Mouse (Mus musculus): ENCODE measurements around the gene Camta2. TPM values are rescaled to one million over a fixed set of nuclear protein-coding genes. Genes with fewer than 3 reads are reported as not detected.

The Camta2 gene
- polyA plus RNA-seq, 1 experiment from 2014 or later, result 9.2 TPM

- no peaks in the 10 kb centered on the region for H3K36me3 ChIP-seq (ENCODE audit: insufficient read depth, low read length)
- no peaks in the 10 kb centered on the region for H3K27me3 ChIP-seq (ENCODE audit: insufficient read depth, low read length)
- 0 out of 2 replicates have a peak, but pooled peaks have one; percentile 42 for ATAC-seq (replicated peaks; ENCODE audit: low FRiP score, low read depth)
- H3K27ac ChIP-seq, result peak overlapping the region; percentile 8; the same call in 1 of the 2 replicates
- 36% methylated on average over 4 of the region's 4 CpGs for WGBS
- no peaks in the 10 kb centered on the region for H3K9me3 ChIP-seq (replicated peaks; ENCODE audit: low read length)
- H3K4me2 ChIP-seq (ENCODE audit: low read length), result no peak overlapping the region
- H3K4me1 ChIP-seq (replicated peaks; ENCODE audit: insufficient read depth, low read length), result no peaks in the 10 kb centered on the region
- H3K4me3 ChIP-seq (replicated peaks; ENCODE audit: low read depth, low read length), result no peak overlapping the region
- no peak for TF ChIP-seq CTCF (IDR thresholded peaks at IDR 0.05; ENCODE audit: low read depth)
- DNase-seq (ENCODE audit: low spot score), result no peak
- no peak overlapping the region for H3K9ac ChIP-seq (ENCODE audit: low read depth, low read length)
Measured at GRCm38 (mm10) chr11:70626877-70627276, 61.0 kb downstream of the Camta2 start.

DNA sequence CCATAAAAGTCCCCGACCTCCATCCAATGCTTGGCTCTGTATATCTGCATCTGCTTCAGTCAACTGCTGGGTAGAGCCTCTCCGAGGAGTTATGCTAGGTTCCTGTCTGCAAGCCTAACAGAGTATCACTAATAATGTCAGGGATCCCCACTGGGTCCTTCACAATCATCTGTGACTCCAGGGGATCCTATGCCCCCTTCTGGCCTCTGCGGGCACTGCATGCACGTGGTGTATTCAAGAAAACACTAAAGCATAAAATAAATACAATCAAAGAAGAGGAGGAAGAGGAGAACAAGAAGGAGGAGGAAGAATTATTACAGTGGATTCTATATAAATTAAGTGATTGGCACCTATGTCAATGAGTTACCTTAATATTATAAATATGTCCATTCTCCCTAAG is 62.4 kb downstream of the Camta2 start:
- no peak overlapping the region for H3K4me3 ChIP-seq (replicated peaks; ENCODE audit: low read depth, low read length)
- peak; percentile 66 for DNase-seq (ENCODE audit: low spot score)
- ATAC-seq (replicated peaks; ENCODE audit: low FRiP score, low read depth), result no peak

DNA sequence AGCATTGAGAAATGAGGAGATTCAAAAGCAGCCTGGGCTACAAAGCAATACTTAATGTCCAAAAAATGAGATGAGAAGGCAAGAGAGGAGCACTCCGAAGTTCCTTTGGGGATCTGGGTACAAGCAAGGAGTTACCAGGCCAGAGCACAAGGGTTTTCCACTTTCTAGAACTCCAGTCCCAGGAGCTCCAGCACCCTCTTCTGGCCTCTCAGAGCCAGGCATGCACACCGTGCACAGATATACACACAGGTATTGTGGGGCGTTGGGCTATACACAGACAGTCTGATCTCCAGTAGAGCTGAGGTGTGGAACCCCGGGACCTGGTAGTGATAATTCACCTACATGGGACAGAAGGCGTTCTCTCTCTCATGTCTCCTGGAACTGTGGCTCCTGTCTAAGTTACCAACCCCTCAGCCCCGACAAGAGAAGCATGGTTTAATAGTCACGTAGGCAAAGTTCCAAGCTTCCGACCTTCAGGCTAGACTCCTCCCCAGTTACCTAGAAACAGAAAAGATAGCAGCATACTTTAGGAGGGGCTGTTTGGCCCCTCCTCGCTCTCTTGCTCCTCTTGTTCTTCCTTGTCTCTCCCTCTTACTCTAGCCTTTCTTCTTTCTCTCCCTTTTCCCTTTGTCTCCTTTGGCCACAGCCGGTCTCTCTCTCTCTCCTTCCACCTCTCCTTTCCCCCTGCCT is 64.7 kb downstream of the Camta2 start:
- Histone ChIP-seq H3K36me3 (ENCODE audit: insufficient read depth, low read length) (no peaks in the 10 kb centered on the region), H3K27me3 (ENCODE audit: insufficient read depth, low read length) (no peaks in the 10 kb centered on the region), H3K9me3 (replicated peaks; ENCODE audit: low read length) (no peaks in the 10 kb centered on the region), H3K4me2 (ENCODE audit: low read length) (no peak overlapping the region), H3K27ac (no peak overlapping the region), H3K4me3 (replicated peaks; ENCODE audit: low read depth, low read length) (no peak overlapping the region), H3K9ac (ENCODE audit: low read depth, low read length) (no peak overlapping the region), H3K4me1 (replicated peaks; ENCODE audit: insufficient read depth, low read length) (no peaks in the 10 kb centered on the region)
- 74% methylated on average over 10 of the region's 10 CpGs for WGBS
- TF ChIP-seq CTCF (IDR thresholded peaks at IDR 0.05; ENCODE audit: low read depth), result peak; percentile 57
- peak; percentile 32 for DNase-seq (ENCODE audit: low spot score)
- ATAC-seq (replicated peaks; ENCODE audit: low FRiP score, low read depth), result no peak

More for the DNA sequence above, 62.4 kb downstream of the Camta2 start:
- Histone ChIP-seq H3K9ac (ENCODE audit: low read depth, low read length) (no peak overlapping the region), H3K4me2 (ENCODE audit: low read length) (no peak overlapping the region), H3K36me3 (ENCODE audit: insufficient read depth, low read length) (no peaks in the 10 kb centered on the region), H3K27me3 (ENCODE audit: insufficient read depth, low read length) (no peaks in the 10 kb centered on the region), H3K4me1 (replicated peaks; ENCODE audit: insufficient read depth, low read length) (no peaks in the 10 kb centered on the region), H3K27ac (no peak overlapping the region), H3K9me3 (replicated peaks; ENCODE audit: low read length) (no peaks in the 10 kb centered on the region)
- WGBS, result 42% methylated on average over 4 of the region's 4 CpGs
- peak; percentile 84 for TF ChIP-seq CTCF (IDR thresholded peaks at IDR 0.05; ENCODE audit: low read depth)

DNA sequence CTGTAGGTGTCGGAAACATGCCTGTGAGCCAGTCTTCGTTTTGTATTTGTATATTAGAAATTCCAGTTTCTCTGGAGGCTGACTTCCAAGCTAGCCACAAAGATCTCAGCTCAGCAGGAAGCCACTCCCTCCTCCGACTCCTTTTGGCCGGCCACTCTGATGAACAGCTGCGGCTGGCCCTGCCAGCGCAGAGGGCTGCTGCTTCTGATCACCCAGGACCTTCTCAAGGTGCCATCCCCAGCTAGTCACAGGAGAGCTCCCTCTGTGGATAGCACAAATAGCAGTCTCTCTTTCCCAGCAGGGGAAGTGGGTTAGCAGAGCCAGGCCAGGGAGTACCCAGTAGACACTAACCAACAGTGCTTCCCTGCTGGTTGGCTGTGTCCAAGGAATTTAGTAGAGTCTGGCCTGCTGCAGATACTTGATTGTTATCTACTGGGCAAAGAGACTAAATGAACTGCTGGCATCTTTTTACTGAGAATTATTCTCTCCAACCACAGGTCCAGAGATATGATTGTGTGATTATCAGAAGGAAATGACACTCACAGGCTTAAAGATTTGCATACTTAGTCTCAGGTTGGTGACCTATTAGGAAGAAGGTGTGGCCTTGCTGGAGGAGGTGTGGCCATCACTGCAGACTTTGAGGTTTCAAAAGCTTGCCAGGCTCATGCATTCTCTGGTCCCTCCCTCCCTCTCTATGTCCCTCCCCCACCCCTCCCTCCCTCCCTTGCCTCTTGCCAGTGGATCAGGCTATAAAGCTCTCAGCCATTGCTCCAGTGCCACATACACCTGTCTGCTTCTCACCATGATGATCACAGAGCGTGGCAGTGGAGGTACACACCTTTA is 65.7 kb downstream of the Camta2 start:
- no peak for TF ChIP-seq CTCF (IDR thresholded peaks at IDR 0.05; ENCODE audit: low read depth)
- Histone ChIP-seq H3K4me2 (ENCODE audit: low read length) (no peak overlapping the region), H3K27ac (no peak overlapping the region), H3K9ac (ENCODE audit: low read depth, low read length) (no peak overlapping the region), H3K27me3 (ENCODE audit: insufficient read depth, low read length) (no peaks in the 10 kb centered on the region), H3K36me3 (ENCODE audit: insufficient read depth, low read length) (no peaks in the 10 kb centered on the region), H3K4me1 (replicated peaks; ENCODE audit: insufficient read depth, low read length) (no peaks in the 10 kb centered on the region), H3K9me3 (replicated peaks; ENCODE audit: low read length) (no peaks in the 10 kb centered on the region), H3K4me3 (replicated peaks; ENCODE audit: low read depth, low read length) (no peak overlapping the region)
- ATAC-seq (replicated peaks; ENCODE audit: low FRiP score, low read depth), result no peak
- DNase-seq (ENCODE audit: low spot score), result no peak
- 42% methylated on average over 7 of the region's 7 CpGs for WGBS

Small RNA genes within 50 kb of the gene (microRNA-seq; reads per million reads assigned to microRNA genes)
- not detected for gene Mir6925

Other genes starting within 250 kb of the Camta2 start
- 33.5 and 38.3 TPM in 2 replicates for gene Med11, start 236.2 kb downstream of the Camta2 start, polyA plus RNA-seq (2015; fragmentation: Nextera tagmentation; extraction: Ambion mirVana)
- 0.82 and 1.5 TPM in 2 replicates for gene Zmynd15, start 228.7 kb downstream of the Camta2 start, polyA plus RNA-seq (2015; fragmentation: Nextera tagmentation; extraction: Ambion mirVana)
- 16.7 and 17.6 TPM in 2 replicates for gene Cxcl16, start 228.1 kb downstream of the Camta2 start, polyA plus RNA-seq (2015; fragmentation: Nextera tagmentation; extraction: Ambion mirVana)
- gene Tm4sf5, start 182.9 kb downstream of the Camta2 start, polyA plus RNA-seq (2015; fragmentation: Nextera tagmentation; extraction: Ambion mirVana), result 0.84 and 1.5 TPM in 2 replicates
- gene Vmo1, start 173.5 kb downstream of the Camta2 start, polyA plus RNA-seq (2015; fragmentation: Nextera tagmentation; extraction: Ambion mirVana), result 0.57 and 0.66 TPM in 2 replicates
- 0.56 and 0.87 TPM in 2 replicates for gene Gltpd2, start 168.9 kb downstream of the Camta2 start, polyA plus RNA-seq (2015; fragmentation: Nextera tagmentation; extraction: Ambion mirVana)
- 686 and 703 TPM in 2 replicates for gene Psmb6, start 162.7 kb downstream of the Camta2 start, polyA plus RNA-seq (2015; fragmentation: Nextera tagmentation; extraction: Ambion mirVana)
- not detected in 2 replicates for gene Gm40193, start 155.2 kb downstream of the Camta2 start, polyA plus RNA-seq (2015; fragmentation: Nextera tagmentation; extraction: Ambion mirVana)
- gene Pld2, start 148.0 kb downstream of the Camta2 start, polyA plus RNA-seq (2015; fragmentation: Nextera tagmentation; extraction: Ambion mirVana), result 6.7 and 7.2 TPM in 2 replicates
- 11.5 and 12.1 TPM in 2 replicates for gene Mink1, start 125.2 kb downstream of the Camta2 start, polyA plus RNA-seq (2015; fragmentation: Nextera tagmentation; extraction: Ambion mirVana)
- not detected in 2 replicates for gene 4930544D05Rik, start 72.3 kb downstream of the Camta2 start, polyA plus RNA-seq (2015; fragmentation: Nextera tagmentation; extraction: Ambion mirVana)
- gene Chrne, start 68.9 kb downstream of the Camta2 start, polyA plus RNA-seq (2015; fragmentation: Nextera tagmentation; extraction: Ambion mirVana), result 0.25 and 0.29 TPM in 2 replicates
- 0.16 and 0.19 TPM in 2 replicates for gene Gp1ba, start 49.0 kb downstream of the Camta2 start, polyA plus RNA-seq (2015; fragmentation: Nextera tagmentation; extraction: Ambion mirVana)
- gene Rnf167, start 40.9 kb downstream of the Camta2 start, polyA plus RNA-seq (2015; fragmentation: Nextera tagmentation; extraction: Ambion mirVana), result 109 and 113 TPM in 2 replicates
- 227 and 239 TPM in 2 replicates for gene Slc25a11, start 40.6 kb downstream of the Camta2 start, polyA plus RNA-seq (2015; fragmentation: Nextera tagmentation; extraction: Ambion mirVana)
- 1,513 and 1,569 TPM in 2 replicates for gene Pfn1, start 33.5 kb downstream of the Camta2 start, polyA plus RNA-seq (2015; fragmentation: Nextera tagmentation; extraction: Ambion mirVana)
- gene Eno3, start 30.9 kb downstream of the Camta2 start, polyA plus RNA-seq (2015; fragmentation: Nextera tagmentation; extraction: Ambion mirVana), result 9.7 and 10.0 TPM in 2 replicates
- 91.5 and 102 TPM in 2 replicates for gene Spag7, start 18.7 kb downstream of the Camta2 start, polyA plus RNA-seq (2015; fragmentation: Nextera tagmentation; extraction: Ambion mirVana)
- gene Inca1, start 12.1 kb upstream of the Camta2 start, polyA plus RNA-seq (2015; fragmentation: Nextera tagmentation; extraction: Ambion mirVana), result 2.3 and 3.0 TPM in 2 replicates
- gene Kif1c, start 12.4 kb upstream of the Camta2 start, polyA plus RNA-seq (2015; fragmentation: Nextera tagmentation; extraction: Ambion mirVana), result 3.5 and 3.6 TPM in 2 replicates
- 7.1 and 7.7 TPM in 2 replicates for gene Zfp3, start 76.1 kb upstream of the Camta2 start, polyA plus RNA-seq (2015; fragmentation: Nextera tagmentation; extraction: Ambion mirVana)
- 0.55 and 0.84 TPM in 2 replicates for gene Scimp, start 124.5 kb upstream of the Camta2 start, polyA plus RNA-seq (2015; fragmentation: Nextera tagmentation; extraction: Ambion mirVana)
- 35.4 and 37.5 TPM in 2 replicates for gene Rabep1, start 156.7 kb upstream of the Camta2 start, polyA plus RNA-seq (2015; fragmentation: Nextera tagmentation; extraction: Ambion mirVana)